Mouse (Mus musculus) intestine, postnatal 0 days (tissue): ENCODE data around the gene Gm28036. TPM values are rescaled to one million over a fixed set of nuclear protein-coding genes. Genes with fewer than 3 reads are reported as not detected.

ENCODE experiments used
- ATAC-seq: fragments of 200-750 bp; cut with Nextera tagmentation; 2 replicates; pipeline ENCODE4 v1.8.0; 2017; ENCODE audit warnings: mild to moderate bottlenecking, moderate TSS enrichment, moderate library complexity
- H3K27ac ChIP-seq: fragments of 300-500 bp; sonication (generic); 2 replicates; pipeline ENCODE4 v1.5.1; 2014; ENCODE audit warnings: mild to moderate bottlenecking, low read depth, low read length, moderate library complexity
- H3K27me3 ChIP-seq: fragments of 300-500 bp; sonication (generic); replicated peaks from 2 replicates; pipeline ENCODE4 v1.6.1; 2014; ENCODE audit warnings: low read length, mixed read lengths; ENCODE audit not compliant: control insufficient read depth, insufficient read depth
- H3K36me3 ChIP-seq: fragments of 300-500 bp; sonication (generic); 2 replicates; pipeline ENCODE4 v1.6.1; 2014; ENCODE audit warnings: mild to moderate bottlenecking, moderate library complexity; ENCODE audit not compliant: control insufficient read depth, insufficient read depth
- H3K4me1 ChIP-seq: fragments of 300-500 bp; sonication (generic); replicated peaks from 2 replicates; pipeline ENCODE4 v1.6.1; 2014; ENCODE audit warnings: antibody characterized with exemption, low read length, mixed read lengths; ENCODE audit not compliant: control insufficient read depth, insufficient read depth
- H3K4me2 ChIP-seq: fragments of 300-500 bp; sonication (generic); replicated peaks from 2 replicates; pipeline ENCODE4 v1.6.1; 2014; ENCODE audit warnings: low read depth, mild to moderate bottlenecking, moderate library complexity
- H3K4me3 ChIP-seq: fragments of 300-500 bp; sonication (generic); 2 replicates; pipeline ENCODE4 v1.5.1; 2014; ENCODE audit warnings: low read depth, low read length
- H3K9ac ChIP-seq: fragments of 300-500 bp; sonication (generic); 2 replicates; pipeline ENCODE4 v1.6.1; 2014; ENCODE audit warnings: mild to moderate bottlenecking, low read depth, low read length
- H3K9me3 ChIP-seq: fragments of 300-500 bp; sonication (generic); 2 replicates; pipeline ENCODE4 v1.6.1; 2016; ENCODE audit warnings: mixed run types; ENCODE audit not compliant: control insufficient read depth
- CTCF ChIP-seq: sonication (generic); IDR thresholded peaks from 2 replicates; pipeline ENCODE4 v1.5.1; 2016; ENCODE audit warnings: low read depth, mild to moderate bottlenecking, control low read depth, antibody characterized with exemption, moderate library complexity
- WGBS: fragments of 180-500 bp; shearing (Covaris S2); extraction: QIAGEN DNeasy Blood & Tissue Kit; methylation state at CpG from one replicate; pipeline ENCODE4 v1.1.7; 2014; 5-methylcytosine and 5-hydroxymethylcytosine counted together
- polyA plus RNA-seq: library from polyadenylated mRNA; unstranded; fragments of >200 nt; fragmentation: Nextera tagmentation; extraction: Ambion mirVana; gene quantifications from 2 replicates; pipeline ENCODE4 v1.2.1, GENCODE M21; 2015

The Gm28036 gene
- polyA plus RNA-seq, 1 experiment from 2014 or later: 1.5 TPM

DNA sequence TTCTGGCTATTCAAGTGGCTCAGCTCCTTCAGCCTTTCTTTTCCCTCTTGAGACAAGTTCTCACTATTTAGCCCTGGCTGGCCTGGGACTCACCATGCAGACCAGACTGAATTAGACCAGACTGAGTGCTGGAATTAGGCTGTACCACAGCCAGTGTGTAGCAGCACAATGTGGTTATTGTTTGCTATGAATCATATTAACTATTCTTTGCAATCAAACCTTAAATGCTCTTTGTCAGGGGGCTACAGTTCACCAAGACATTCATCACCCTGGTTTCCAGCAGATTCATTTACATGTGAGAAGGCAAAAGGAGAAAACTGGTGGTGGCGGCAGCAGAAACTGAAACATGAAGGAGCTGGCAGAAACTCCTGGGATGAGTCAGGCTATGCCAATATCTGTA, 37.1 kb downstream of the Gm28036 start:
- no peak overlapping the region for H3K9ac ChIP-seq
- no peak overlapping the region for H3K4me2 ChIP-seq
- WGBS: 96% methylated on average over 1 of the region's 1 CpGs
- no peaks in the 10 kb centered on the region for H3K9me3 ChIP-seq
- no peak for ATAC-seq
- no peak overlapping the region for H3K4me3 ChIP-seq
- peaks cover 4% of the 10 kb centered on the region; the same call in 1 of the 2 replicates for H3K36me3 ChIP-seq
- no peak overlapping the region for H3K27ac ChIP-seq
- no peak for TF ChIP-seq CTCF
- no peaks in the 10 kb centered on the region for H3K4me1 ChIP-seq
- H3K27me3 ChIP-seq: no peaks in the 10 kb centered on the region

DNA sequence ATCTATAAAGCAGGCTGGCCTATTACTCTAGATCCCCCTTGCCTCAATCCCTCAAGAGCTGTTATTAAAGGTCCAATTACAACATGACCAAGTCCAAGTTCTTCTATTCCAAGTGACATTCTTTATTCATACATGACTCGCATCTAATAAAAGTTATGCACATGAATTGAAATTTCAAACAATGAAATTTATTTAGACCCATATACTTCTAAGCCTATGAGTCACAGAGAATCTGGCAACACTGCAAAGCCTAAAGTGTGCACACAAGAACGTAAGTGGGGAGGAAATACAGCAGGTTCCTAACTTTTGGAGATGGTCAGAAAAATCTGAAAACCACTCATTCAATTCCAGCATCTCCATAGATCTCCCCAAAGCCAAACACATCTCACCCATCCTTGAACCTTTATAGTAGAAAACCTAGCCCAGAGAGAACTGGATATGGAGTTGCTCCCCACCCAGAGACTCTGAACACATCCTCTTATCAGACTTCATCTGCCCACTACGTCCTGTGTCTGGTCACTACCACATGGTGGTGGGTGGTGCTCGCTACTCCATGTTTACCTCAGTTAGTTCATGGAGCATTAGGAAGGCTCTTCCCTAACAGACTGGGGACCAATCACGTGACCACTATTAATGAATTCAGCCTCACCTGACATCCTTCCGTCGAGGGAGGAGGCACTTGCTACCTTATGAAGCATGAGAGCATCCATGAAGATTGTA, 39.3 kb downstream of the Gm28036 start:
- ATAC-seq: no peak
- H3K36me3 ChIP-seq: peaks cover 4% of the 10 kb centered on the region; the same call in 1 of the 2 replicates
- no peaks in the 10 kb centered on the region for H3K27me3 ChIP-seq
- H3K9ac ChIP-seq: no peak overlapping the region
- no peak overlapping the region for H3K4me3 ChIP-seq
- no peak overlapping the region for H3K27ac ChIP-seq
- no peak for TF ChIP-seq CTCF
- no peaks in the 10 kb centered on the region for H3K9me3 ChIP-seq
- no peaks in the 10 kb centered on the region for H3K4me1 ChIP-seq
- no peak overlapping the region for H3K4me2 ChIP-seq
- 83% methylated on average over 7 of the region's 7 CpGs for WGBS

DNA sequence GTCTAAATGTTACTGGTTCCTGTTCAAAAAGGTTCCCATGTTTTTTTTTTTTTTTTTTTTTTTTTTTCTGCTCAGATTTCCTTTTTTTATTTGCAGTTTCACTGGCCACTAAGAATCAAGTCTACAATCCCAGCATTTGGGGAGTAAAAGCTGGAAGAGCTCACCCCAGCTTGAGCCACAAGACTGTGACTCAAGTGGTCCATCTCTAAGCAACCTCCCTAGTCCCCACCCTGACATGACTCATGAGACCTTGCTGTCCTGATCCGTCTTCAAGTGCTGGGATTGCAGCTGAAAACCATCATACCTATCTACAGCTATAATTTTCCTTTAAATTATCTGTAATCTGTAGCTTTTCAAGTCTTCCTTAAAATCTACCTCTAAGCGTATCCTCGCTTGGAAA, 42.4 kb downstream of the Gm28036 start:
- no peak overlapping the region for H3K4me3 ChIP-seq
- 81% methylated on average over 3 of the region's 3 CpGs for WGBS
- no peak for ATAC-seq
- H3K9me3 ChIP-seq: no peaks in the 10 kb centered on the region
- peaks cover 1% of the 10 kb centered on the region; the same call in 1 of the 2 replicates for H3K36me3 ChIP-seq
- H3K9ac ChIP-seq: no peak overlapping the region
- H3K27me3 ChIP-seq: no peaks in the 10 kb centered on the region
- H3K27ac ChIP-seq: no peak overlapping the region
- H3K4me2 ChIP-seq: no peak overlapping the region
- H3K4me1 ChIP-seq: no peaks in the 10 kb centered on the region
- no peak for TF ChIP-seq CTCF

DNA sequence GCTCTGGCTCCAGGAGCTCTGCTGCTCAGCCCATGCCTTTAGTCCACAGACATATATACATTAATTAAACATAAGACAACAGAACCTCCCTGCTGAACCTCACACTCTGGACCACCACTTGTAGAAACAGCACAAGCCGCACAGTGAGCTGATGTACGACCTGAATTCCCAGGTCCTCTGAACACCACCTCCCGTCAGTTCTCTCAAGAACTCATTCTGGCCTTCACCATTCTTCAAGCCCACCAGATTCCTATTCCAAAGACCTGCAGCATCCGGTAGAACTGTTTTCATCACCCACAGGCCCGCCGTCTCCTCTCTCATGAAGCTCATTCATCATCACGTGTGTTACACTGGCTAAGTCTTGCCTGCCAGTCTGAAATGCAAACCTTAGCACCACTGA, 46.5 kb downstream of the Gm28036 start:
- Histone ChIP-seq H3K9me3 (no peaks in the 10 kb centered on the region), H3K4me2 (no peak overlapping the region), H3K4me3 (no peak overlapping the region), H3K9ac (no peak overlapping the region), H3K4me1 (no peaks in the 10 kb centered on the region), H3K36me3 (peaks cover 34% of the 10 kb centered on the region), H3K27me3 (no peaks in the 10 kb centered on the region), H3K27ac (no peak overlapping the region)
- no peak for TF ChIP-seq CTCF
- 78% methylated on average over 7 of the region's 7 CpGs for WGBS
- no peak for ATAC-seq

DNA sequence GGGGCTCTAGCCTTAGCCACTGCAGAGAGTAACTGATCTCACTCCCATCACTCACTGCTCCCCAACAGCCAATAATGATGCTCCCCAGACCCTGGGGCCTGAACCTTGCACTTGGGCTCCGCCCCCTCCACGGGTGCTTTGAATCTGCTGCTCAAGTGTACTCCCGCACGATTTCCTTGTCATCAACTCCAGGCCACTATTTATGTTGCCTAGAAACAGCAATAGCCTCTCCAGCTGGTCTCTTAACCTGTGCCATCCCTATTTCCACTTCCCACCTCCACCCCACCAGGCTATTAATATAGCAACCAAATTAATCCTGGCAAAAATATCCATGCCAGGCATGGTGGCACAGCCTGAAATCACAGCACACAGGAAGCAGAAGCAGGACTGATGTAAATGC, 47.2 kb downstream of the Gm28036 start:
- Histone ChIP-seq H3K4me1 (no peaks in the 10 kb centered on the region), H3K36me3 (peaks cover 40% of the 10 kb centered on the region), H3K4me2 (no peak overlapping the region), H3K9me3 (no peaks in the 10 kb centered on the region), H3K4me3 (no peak overlapping the region), H3K9ac (no peak overlapping the region), H3K27ac (no peak overlapping the region), H3K27me3 (no peaks in the 10 kb centered on the region)
- ATAC-seq: no peak
- 27% methylated on average over 4 of the region's 4 CpGs for WGBS
- no peak for TF ChIP-seq CTCF

DNA sequence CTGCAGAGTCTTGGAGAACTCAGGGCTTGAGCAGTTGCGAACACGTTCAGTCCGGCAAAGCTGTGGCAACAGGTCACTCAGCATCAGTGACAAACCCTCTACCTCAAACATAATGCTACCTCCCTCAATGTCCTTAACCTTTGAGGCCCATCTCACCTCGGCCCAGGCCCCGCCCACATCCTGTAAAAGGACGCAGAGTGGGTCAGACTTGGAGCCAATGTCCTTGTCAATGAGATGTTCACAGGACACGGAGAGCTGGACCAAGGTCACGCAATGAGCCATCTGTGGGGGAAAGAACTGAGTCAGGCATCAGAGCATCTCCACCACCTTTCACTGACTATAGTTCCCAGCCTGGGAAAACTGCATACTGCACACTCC, 47.7 kb downstream of the Gm28036 start:
- WGBS: 81% methylated on average over 8 of the region's 8 CpGs

More for the DNA sequence above, 47.7 kb downstream of the Gm28036 start:
- H3K9ac ChIP-seq: no peak overlapping the region
- no peak overlapping the region for H3K4me2 ChIP-seq
- H3K9me3 ChIP-seq: no peaks in the 10 kb centered on the region
- H3K27ac ChIP-seq: no peak overlapping the region
- no peak for TF ChIP-seq CTCF
- no peak for ATAC-seq
- no peaks in the 10 kb centered on the region for H3K4me1 ChIP-seq
- no peak overlapping the region for H3K4me3 ChIP-seq
- H3K27me3 ChIP-seq: no peaks in the 10 kb centered on the region
- H3K36me3 ChIP-seq: peaks cover 45% of the 10 kb centered on the region
